Mouse (Mus musculus) ES-Bruce4 (cell line): ENCODE data around the gene Snx1.

Experiments used
- CTCF ChIP-seq: IDR thresholded peaks from one replicate; pipeline ENCODE4 v1.8.1; 2011; ENCODE audit warnings: low read depth, low read length
- EP300 ChIP-seq: IDR thresholded peaks from 2 replicates; pipeline ENCODE4 v1.6.1; 2011; ENCODE audit warnings: low read depth, low read length; ENCODE audit not compliant: insufficient read depth
- POLR2A ChIP-seq: IDR thresholded peaks from one replicate; pipeline ENCODE4 v1.8.1; 2011; ENCODE audit warnings: low read length; ENCODE audit not compliant: insufficient read depth

GRCm38 (mm10) chr9:66060308-66060647 is 66.1 kb downstream of the Snx1 start:
- TF ChIP-seq CTCF (no peak), POLR2A (no peak), EP300 (no peak)
